Mouse (Mus musculus) forebrain, embryonic 12.5 days (tissue): ENCODE measurements around the gene D1Pas1. TPM values are rescaled to one million over a fixed set of nuclear protein-coding genes. Genes with fewer than 3 reads are reported as not detected.
A peak's percentile ranks its signal among the peaks of the same experiment; 100 is the strongest.

Source experiments
- ATAC-seq: fragments of 200-750 bp; cut with Nextera tagmentation; 2 replicates; pipeline ENCODE4 v1.8.0; 2017; ENCODE audit warnings: moderate TSS enrichment; ENCODE audit not compliant: low FRiP score
- H3K27ac ChIP-seq: fragments of 300-500 bp; sonication (generic); 2 replicates; pipeline ENCODE4 v1.5.1; 2016; ENCODE audit warnings: mild to moderate bottlenecking
- H3K27me3 ChIP-seq: fragments of 300-500 bp; sonication (generic); 2 replicates; pipeline ENCODE4 v1.6.1; 2016; ENCODE audit warnings: mild to moderate bottlenecking
- H3K36me3 ChIP-seq: fragments of 300-500 bp; sonication (generic); replicated peaks from 2 replicates; pipeline ENCODE4 v1.6.1; 2016; ENCODE audit warnings: mild to moderate bottlenecking
- H3K4me1 ChIP-seq: fragments of 300-500 bp; sonication (generic); 2 replicates; pipeline ENCODE4 v1.6.1; 2016
- H3K4me2 ChIP-seq: fragments of 300-500 bp; sonication (generic); 2 replicates; pipeline ENCODE4 v1.6.1; 2016; ENCODE audit warnings: mild to moderate bottlenecking, moderate library complexity
- H3K4me3 ChIP-seq: fragments of 300-500 bp; sonication (generic); replicated peaks from 2 replicates; pipeline ENCODE4 v1.5.1; 2016; ENCODE audit warnings: mild to moderate bottlenecking
- H3K9ac ChIP-seq: fragments of 300-500 bp; sonication (generic); 2 replicates; pipeline ENCODE4 v1.6.1; 2016; ENCODE audit warnings: mild to moderate bottlenecking
- H3K9me3 ChIP-seq: fragments of 300-500 bp; sonication (generic); 2 replicates; pipeline ENCODE4 v1.6.1; 2016
- WGBS: fragments of 180-500 bp; shearing (Covaris S2); methylation state at CpG from one replicate; pipeline ENCODE4 v1.1.7; 2016; 5-methylcytosine and 5-hydroxymethylcytosine counted together
- polyA plus RNA-seq: library from polyadenylated mRNA; unstranded; fragments of >200 nt; fragmentation: Nextera tagmentation; extraction: Ambion mirVana; gene quantifications from 2 replicates; pipeline ENCODE4 v1.2.1, GENCODE M21; 2016

D1Pas1 gene
- 0.08 TPM in 1 of 2 replicates, not detected in the other for polyA plus RNA-seq

GRCm38 (mm10) chr1:186967201-186967812 is at the start of gene D1Pas1:
Gene D1Pas1 (plus strand): TSS chr1:186967416.
- Histone ChIP-seq H3K9me3 (peaks cover 30% of the 10 kb centered on the region), H3K4me3 (no peak within 1 kb of the TSS), H3K27ac (no peak within 1 kb of the TSS), H3K36me3 (no peaks in the 10 kb centered on the region), H3K27me3 (no peaks in the 10 kb centered on the region), H3K4me2 (no peak within 1 kb of the TSS), H3K4me1 (no peaks in the 10 kb centered on the region), H3K9ac (no peak within 1 kb of the TSS)
- WGBS = 85% methylated on average over 53 of the region's 53 CpGs
- ATAC-seq = no peak

DNA sequence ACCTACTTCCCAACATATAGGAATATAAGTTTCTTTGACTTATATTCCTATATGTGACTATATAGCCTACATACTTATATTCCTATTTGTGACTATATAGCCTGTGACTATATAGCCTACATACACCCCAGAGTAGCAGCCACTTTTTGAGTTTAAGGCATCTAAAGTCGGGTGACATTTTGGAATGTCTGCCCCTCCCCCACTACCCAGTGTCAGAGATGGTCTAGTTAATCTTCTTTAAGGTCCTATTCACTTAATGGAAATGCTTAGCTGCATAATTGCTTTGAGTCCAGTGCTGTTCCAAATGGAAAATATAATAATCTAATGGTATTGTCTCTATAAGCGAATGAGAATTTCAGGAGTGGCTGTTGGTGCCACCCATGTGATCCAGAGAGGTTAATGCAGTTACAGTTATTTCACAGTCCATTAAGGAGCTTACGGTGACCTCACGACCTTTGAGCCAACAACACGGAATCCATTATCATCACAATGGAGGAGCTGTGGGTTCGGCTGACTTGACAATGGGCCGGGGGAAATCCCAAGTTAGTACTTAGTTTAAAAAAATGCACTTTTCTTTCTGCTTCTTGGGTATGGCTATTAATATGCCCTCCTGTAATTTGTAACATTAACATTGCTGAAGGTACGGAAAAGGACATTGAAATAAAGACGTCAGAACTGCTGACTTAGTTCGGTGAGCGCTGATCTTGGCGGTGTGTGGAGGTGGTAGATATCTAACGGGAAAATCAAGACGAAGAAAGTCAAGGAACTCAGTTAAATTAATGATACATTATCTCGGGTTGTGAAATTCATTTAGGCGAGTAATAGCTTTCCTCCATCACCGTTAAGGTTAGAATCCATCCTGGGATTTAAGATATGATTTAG is 44.5 kb upstream of the D1Pas1 start:
- Histone ChIP-seq H3K9me3 (no peaks in the 10 kb centered on the region), H3K4me1 (peaks cover 28% of the 10 kb centered on the region), H3K27me3 (0 out of 2 replicates have a peak, but pooled peaks cover 3% of the 10 kb centered on the region), H3K4me2 (no peak overlapping the region), H3K27ac (no peak overlapping the region), H3K9ac (no peak overlapping the region), H3K36me3 (no peaks in the 10 kb centered on the region), H3K4me3 (no peak overlapping the region)
- WGBS = 17% methylated on average over 17 of the region's 17 CpGs
- peak; percentile 25; the same call in 1 of the 2 replicates for ATAC-seq

- no peak overlapping the region for H3K4me2 ChIP-seq
- H3K27me3 ChIP-seq = 0 out of 2 replicates have a peak, but pooled peaks cover 3% of the 10 kb centered on the region
Observed at GRCm38 (mm10) chr1:186924027-186924426, 43.2 kb upstream of the D1Pas1 start.

GRCm38 (mm10) chr1:186925411-186925810 is 41.8 kb upstream of the D1Pas1 start:
- 27% methylated on average over 9 of the region's 9 CpGs for WGBS
- Histone ChIP-seq H3K4me1 (peaks cover 30% of the 10 kb centered on the region), H3K27ac (no peak overlapping the region), H3K4me3 (no peak overlapping the region), H3K9ac (no peak overlapping the region), H3K27me3 (0 out of 2 replicates have a peak, but pooled peaks cover 3% of the 10 kb centered on the region), H3K4me2 (no peak overlapping the region), H3K9me3 (no peaks in the 10 kb centered on the region), H3K36me3 (no peaks in the 10 kb centered on the region)
- ATAC-seq = peak; percentile 18; the same call in 1 of the 2 replicates

More at GRCm38 (mm10) chr1:186924027-186924426, 43.2 kb upstream of the D1Pas1 start:
- peaks cover 30% of the 10 kb centered on the region for H3K4me1 ChIP-seq
- H3K9me3 ChIP-seq = no peaks in the 10 kb centered on the region
- no peak for ATAC-seq
- H3K4me3 ChIP-seq = no peak overlapping the region
- no peak overlapping the region for H3K9ac ChIP-seq
- 44% methylated on average over 12 of the region's 12 CpGs for WGBS
- no peaks in the 10 kb centered on the region for H3K36me3 ChIP-seq
- no peak overlapping the region for H3K27ac ChIP-seq

GRCm38 (mm10) chr1:186926316-186926949 is 40.8 kb upstream of the D1Pas1 start:
- H3K9me3 ChIP-seq = no peaks in the 10 kb centered on the region
- peak overlapping the region; percentile 70 for H3K27ac ChIP-seq
- H3K36me3 ChIP-seq = no peaks in the 10 kb centered on the region
- peaks cover 30% of the 10 kb centered on the region for H3K4me1 ChIP-seq
- H3K27me3 ChIP-seq = 0 out of 2 replicates have a peak, but pooled peaks cover 3% of the 10 kb centered on the region
- peak; percentile 70 for ATAC-seq
- no peak overlapping the region for H3K4me3 ChIP-seq
- H3K4me2 ChIP-seq = peak overlapping the region; percentile 27
- 9% methylated on average over 8 of the region's 8 CpGs for WGBS
- no peak overlapping the region for H3K9ac ChIP-seq

- H3K4me3 ChIP-seq = no peak overlapping the region
- ATAC-seq = peak; percentile 14; the same call in 1 of the 2 replicates
- H3K4me1 ChIP-seq = peaks cover 30% of the 10 kb centered on the region
- 0 out of 2 replicates have a peak, but pooled peaks cover 3% of the 10 kb centered on the region for H3K27me3 ChIP-seq
- no peaks in the 10 kb centered on the region for H3K9me3 ChIP-seq
- no peaks in the 10 kb centered on the region for H3K36me3 ChIP-seq
- WGBS = 39% methylated on average over 6 of the region's 6 CpGs
- H3K4me2 ChIP-seq = peak overlapping the region; percentile 27; the same call in 1 of the 2 replicates
- peak overlapping the region; percentile 70 for H3K27ac ChIP-seq
- no peak overlapping the region for H3K9ac ChIP-seq
Observed at GRCm38 (mm10) chr1:186926950-186927316, 40.3 kb upstream of the D1Pas1 start.

GRCm38 (mm10) chr1:186927494-186927893 is 39.7 kb upstream of the D1Pas1 start:
- Histone ChIP-seq H3K4me3 (no peak overlapping the region), H3K36me3 (no peaks in the 10 kb centered on the region), H3K4me2 (no peak overlapping the region), H3K27ac (no peak overlapping the region; the same call in 1 of the 2 replicates), H3K4me1 (peaks cover 28% of the 10 kb centered on the region), H3K27me3 (0 out of 2 replicates have a peak, but pooled peaks cover 3% of the 10 kb centered on the region), H3K9me3 (no peaks in the 10 kb centered on the region), H3K9ac (no peak overlapping the region)
- ATAC-seq = no peak
- WGBS = 46% methylated on average over 4 of the region's 4 CpGs

- WGBS = 84% methylated on average over 13 of the region's 13 CpGs
- peaks cover 18% of the 10 kb centered on the region for H3K4me1 ChIP-seq
- no peak overlapping the region for H3K27ac ChIP-seq
- H3K27me3 ChIP-seq = no peaks in the 10 kb centered on the region
- no peak overlapping the region for H3K9ac ChIP-seq
- no peak overlapping the region for H3K4me3 ChIP-seq
- H3K4me2 ChIP-seq = no peak overlapping the region
- no peaks in the 10 kb centered on the region for H3K9me3 ChIP-seq
- no peak for ATAC-seq
- H3K36me3 ChIP-seq = no peaks in the 10 kb centered on the region
Observed at GRCm38 (mm10) chr1:186930160-186930887, 36.9 kb upstream of the D1Pas1 start.

DNA sequence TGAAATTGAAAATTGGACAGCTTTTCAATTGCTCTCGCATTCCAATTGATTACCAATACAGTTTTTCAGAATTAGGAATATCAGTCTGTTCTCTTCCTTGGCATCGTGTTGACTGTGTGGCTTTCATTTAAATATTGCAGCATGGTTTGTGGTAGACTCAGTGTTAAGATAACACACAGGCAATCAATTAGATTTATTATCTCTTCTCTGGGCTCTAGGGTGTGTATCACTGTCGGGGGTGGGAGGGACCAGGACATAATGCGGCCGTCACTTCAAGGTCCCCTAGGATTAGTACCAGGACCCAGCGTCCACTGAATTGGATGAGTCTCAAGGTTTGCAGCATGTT is 36.4 kb upstream of the D1Pas1 start:
- Histone ChIP-seq H3K27me3 (no peaks in the 10 kb centered on the region), H3K4me2 (no peak overlapping the region), H3K36me3 (no peaks in the 10 kb centered on the region), H3K4me1 (peaks cover 13% of the 10 kb centered on the region), H3K9me3 (no peaks in the 10 kb centered on the region), H3K27ac (no peak overlapping the region), H3K4me3 (no peak overlapping the region), H3K9ac (no peak overlapping the region)
- ATAC-seq = no peak
- WGBS = 89% methylated on average over 6 of the region's 6 CpGs

- no peak overlapping the region for H3K27ac ChIP-seq
- no peaks in the 10 kb centered on the region for H3K36me3 ChIP-seq
- H3K4me2 ChIP-seq = no peak overlapping the region
- 97% methylated on average over 1 of the region's 1 CpGs for WGBS
- no peaks in the 10 kb centered on the region for H3K27me3 ChIP-seq
- H3K9ac ChIP-seq = no peak overlapping the region
- ATAC-seq = no peak
- H3K4me1 ChIP-seq = no peaks in the 10 kb centered on the region
- H3K9me3 ChIP-seq = no peaks in the 10 kb centered on the region
- no peak overlapping the region for H3K4me3 ChIP-seq
Observed at GRCm38 (mm10) chr1:186934205-186934604, 33.0 kb upstream of the D1Pas1 start.

DNA sequence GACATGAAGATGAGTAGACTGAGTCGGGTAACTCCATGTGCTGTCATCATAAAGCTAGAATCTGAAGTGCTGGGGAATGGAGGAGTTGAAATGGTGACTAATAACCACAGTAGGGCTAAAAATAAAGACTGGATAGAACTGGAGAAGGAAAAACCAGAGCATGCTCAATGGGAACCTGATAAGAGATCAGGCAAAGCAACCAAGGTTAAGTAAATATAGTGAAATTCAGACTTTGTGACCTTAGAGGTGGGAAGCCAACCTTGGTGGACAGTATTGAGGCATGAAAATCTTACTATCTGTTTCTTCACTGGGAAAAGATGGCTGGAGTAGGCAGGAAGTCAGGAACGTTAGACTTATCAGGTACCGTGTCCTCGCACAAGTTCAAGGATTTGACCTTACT is 14.8 kb upstream of the D1Pas1 start:
- Histone ChIP-seq H3K4me3 (no peak overlapping the region), H3K27ac (no peak overlapping the region), H3K9ac (no peak overlapping the region), H3K4me1 (peaks cover 3% of the 10 kb centered on the region), H3K9me3 (no peaks in the 10 kb centered on the region), H3K36me3 (no peaks in the 10 kb centered on the region), H3K27me3 (no peaks in the 10 kb centered on the region), H3K4me2 (no peak overlapping the region)
- ATAC-seq = no peak
- 89% methylated on average over 4 of the region's 4 CpGs for WGBS
